Mouse (Mus musculus): ENCODE results near the gene Gm10803.
"Not testable (repeated sequence)": the region's sequence is repeated elsewhere in the genome, so short reads cannot be mapped to it uniquely, and the experiment has no call there.

The Gm10803 gene

DNA sequence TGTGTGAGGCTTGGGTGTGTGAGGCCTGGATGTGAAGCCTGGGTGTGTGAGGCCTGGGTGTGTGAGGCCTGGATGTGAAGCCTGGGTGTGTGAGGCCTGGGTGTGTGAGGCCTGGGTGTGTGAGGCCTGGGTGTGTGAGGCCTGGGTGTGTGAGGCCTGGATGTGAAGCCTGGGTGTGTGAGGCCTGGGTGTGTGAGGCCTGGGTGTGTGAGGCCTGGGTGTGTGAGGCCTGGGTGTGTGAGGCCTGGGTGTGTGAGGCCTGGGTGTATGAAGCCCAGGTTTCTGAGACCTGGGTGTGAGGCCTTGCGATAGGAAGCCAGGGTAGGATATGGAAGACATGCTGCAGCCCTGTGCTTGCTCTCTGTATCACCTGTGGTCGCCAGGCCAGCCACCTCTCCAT lies at the start of gene Gm10803:
Gm10803 (plus strand) TSS at position 301 of the 400 bp plus-strand sequence.
- DNase-seq (ENCODE audit: low read depth, low spot score) = not testable (repeated sequence)

DNA sequence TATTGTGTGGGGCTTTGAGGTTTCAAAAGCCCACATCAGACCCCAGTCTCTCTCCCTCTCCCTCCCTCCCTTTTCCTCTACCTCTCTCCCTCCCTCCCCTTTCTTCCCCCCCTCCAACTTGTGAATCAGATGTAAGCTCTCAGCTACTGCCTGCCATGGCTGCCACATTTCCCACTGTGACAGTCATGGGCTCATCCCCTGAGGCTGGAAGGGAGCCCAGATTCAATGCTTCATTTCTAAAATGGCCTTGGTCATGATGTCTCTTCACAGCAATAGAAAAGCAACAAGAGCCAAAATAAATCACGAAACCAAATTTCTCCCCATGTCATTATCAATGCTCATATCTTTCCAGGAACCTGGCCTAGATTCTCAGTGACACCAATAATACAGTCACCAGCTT lies 49.5 kb upstream of the Gm10803 start:
- no peak for DNase-seq (ENCODE audit: low read depth, low spot score)

DNA sequence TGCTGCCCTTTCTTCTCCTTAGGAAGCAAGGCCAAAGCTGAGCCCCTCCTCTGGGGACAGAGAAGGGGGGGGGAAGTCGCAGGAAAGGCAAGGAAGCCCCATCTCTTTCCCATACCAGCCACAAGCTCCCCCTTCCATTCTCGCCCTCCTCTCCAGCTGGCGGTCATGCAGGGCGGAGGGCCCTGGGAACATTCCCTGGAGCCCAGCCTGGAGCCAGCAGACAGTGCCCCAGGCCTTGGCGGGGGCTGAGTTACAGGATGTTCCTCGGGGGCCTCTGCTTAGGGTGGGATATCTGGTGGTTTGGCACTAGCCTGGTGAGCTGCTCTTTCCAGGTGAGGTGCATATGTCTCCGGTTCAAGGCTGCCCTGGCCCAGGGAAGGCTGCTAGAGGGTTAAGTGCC lies 48.2 kb upstream of the Gm10803 start:
- no peak for DNase-seq (ENCODE audit: low read depth, low spot score)

DNA sequence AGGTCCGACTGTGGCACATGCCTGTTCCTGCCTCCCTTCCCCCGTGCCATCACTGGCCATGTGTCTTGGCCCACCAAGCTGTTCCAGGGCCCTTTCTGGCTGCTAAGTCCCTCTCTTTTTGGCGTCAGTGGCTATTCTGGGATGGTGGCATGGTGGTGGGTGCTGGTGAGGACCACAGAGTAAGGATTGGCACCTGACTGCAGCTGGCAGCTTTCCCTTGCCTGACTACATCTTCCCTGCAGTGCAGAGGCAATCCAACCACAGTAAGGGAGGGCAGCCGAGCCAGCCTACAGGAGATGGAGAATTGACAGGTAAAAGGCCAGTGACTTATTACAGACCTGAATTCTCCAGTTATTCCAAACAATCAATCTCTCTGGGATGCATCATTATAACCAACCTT lies 45.1 kb upstream of the Gm10803 start:
- no peak for DNase-seq (ENCODE audit: low read depth, low spot score)

- no peak for DNase-seq (ENCODE audit: low read depth, low spot score)
Measured at GRCm38 (mm10) chr2:93521042-93521441, 39.3 kb upstream of the Gm10803 start.

- DNase-seq (ENCODE audit: low read depth, low spot score) = no peak
Measured at GRCm38 (mm10) chr2:93521571-93521970, 38.8 kb upstream of the Gm10803 start.

DNA sequence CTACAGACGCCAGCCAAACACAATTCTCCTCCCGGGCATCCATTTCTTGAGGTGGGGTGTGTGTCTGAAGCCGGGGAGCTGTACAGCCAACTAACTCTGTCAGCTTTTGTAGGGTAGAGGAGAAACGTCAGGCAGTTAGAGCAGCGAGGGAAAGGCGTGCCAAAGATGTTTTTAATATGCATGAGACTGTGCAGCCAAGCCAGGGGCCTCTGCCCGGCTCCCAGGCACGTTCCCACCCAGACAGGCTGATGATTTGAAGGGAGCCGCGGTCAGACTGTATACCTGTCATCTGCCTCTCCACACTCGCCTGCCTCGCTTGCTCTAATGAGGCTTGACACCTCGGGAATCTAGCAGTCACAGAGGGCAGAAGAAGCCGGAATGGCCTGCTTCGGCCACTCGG lies 38.4 kb upstream of the Gm10803 start:
- no peak for DNase-seq (ENCODE audit: low read depth, low spot score)

DNA sequence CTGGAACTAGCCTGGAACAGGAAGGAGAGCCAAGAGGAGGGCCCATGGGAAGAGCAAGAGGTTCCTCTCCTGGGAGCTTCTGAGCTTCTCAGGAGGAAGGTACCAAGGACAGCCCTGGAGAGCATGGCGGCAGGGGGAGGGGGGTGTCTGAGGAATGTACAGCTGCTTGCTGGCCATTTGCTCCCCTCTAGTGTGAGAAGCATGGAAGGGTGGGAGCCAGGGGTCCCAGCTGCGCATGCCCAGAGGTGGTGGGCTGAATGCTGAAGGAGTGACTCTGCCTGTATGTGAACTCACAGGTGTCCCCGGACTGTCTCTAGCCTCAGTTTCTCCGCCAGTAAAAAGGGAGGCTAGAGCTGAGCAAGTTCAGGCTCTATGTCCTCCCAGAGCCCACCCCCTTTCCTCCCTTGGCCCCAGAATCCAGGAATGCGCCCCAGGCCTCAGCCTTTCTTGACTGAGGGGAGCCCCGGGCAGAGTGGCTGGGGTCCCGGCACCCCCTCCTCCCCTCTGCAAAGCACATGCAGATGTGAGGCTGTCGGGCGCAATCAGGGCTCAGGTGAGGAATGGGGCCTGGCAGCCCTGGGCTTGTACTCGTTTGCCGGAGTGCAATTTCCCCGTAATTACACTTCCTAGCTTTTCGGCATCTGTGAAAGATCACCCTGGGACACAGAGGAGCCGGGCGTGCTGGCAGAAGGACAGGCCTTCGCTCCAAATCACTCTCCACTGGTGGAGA lies 35.2 kb upstream of the Gm10803 start:
- no peak for DNase-seq (ENCODE audit: low read depth, low spot score)

- no peak for DNase-seq (ENCODE audit: low read depth, low spot score)
Measured at GRCm38 (mm10) chr2:93529602-93530001, 30.8 kb upstream of the Gm10803 start.

DNA sequence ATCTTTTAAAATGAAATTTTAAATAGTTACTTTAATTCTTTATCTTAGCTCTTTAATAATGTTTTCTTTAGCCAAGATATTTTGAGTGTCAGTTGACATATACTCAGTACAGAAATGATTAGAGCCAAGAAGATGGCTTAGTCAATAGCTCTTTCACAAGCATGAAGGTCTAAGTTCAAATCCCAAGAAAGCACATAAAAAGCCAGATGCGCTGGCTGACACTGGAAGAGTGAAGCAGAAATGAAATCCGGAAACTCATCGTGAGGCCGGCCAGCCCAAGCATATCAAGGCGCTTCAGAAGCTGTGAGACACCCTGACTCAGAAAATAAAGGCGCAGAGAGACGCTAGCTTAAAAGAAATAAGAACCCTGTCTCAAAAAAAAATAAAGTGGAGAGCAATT lies 26.5 kb upstream of the Gm10803 start:
- DNase-seq (ENCODE audit: low read depth, low spot score) = no peak

DNA sequence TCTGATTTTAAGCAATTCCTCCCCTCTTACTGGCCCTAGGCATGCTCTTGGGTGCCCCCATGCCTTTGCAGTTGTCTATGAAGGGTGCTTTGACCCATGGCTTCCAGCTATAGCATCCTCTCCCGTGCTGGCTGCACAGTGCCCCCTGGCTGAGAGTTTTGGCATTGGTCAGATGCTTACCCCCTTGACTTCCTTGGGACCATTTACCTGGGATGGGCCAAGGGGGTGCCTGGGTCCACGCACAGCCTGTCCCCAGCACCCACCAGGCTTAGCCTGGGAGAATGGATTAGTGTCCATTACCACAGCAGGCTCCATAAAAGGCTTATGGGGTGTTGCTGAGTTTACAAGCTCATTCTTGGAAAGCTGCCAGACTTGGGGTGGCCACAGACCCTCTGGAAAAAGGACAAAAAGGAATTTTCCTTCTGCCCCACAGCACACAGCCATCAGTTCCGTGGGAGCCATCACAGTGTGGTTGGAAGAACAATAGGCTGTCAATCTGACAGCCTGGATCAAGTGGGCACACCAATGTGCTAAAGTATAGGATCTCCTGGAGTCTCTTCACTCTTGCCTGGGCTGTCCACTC lies 22.9 kb upstream of the Gm10803 start:
- no peak for DNase-seq (ENCODE audit: low read depth, low spot score)

GRCm38 (mm10) chr2:93538140-93538539 lies 22.2 kb upstream of the Gm10803 start:
- DNase-seq (ENCODE audit: low read depth, low spot score) = no peak

DNA sequence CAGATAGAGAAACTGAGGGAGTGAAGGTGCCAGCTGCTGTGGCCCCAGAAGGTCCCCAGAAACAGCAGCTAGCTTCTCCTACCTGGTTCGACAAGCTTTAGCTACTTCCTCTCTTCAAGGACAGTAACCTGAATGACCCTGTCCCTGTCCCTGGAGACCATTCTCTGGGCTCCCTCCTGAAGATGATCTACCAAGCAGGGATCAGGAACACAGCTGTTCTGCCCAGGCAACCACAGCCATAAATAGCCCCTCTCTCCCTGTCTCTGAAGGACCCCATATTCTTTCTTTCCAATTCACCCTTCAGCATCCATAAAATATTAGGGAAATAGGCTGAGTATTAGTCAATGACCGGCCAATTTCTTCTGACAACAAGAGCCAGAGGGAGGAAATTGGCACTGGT lies 18.6 kb upstream of the Gm10803 start:
- no peak for DNase-seq (ENCODE audit: low read depth, low spot score)

- no peak for DNase-seq (ENCODE audit: low read depth, low spot score)
Measured at GRCm38 (mm10) chr2:93552676-93553521, 7.5 kb upstream of the Gm10803 start.

DNA sequence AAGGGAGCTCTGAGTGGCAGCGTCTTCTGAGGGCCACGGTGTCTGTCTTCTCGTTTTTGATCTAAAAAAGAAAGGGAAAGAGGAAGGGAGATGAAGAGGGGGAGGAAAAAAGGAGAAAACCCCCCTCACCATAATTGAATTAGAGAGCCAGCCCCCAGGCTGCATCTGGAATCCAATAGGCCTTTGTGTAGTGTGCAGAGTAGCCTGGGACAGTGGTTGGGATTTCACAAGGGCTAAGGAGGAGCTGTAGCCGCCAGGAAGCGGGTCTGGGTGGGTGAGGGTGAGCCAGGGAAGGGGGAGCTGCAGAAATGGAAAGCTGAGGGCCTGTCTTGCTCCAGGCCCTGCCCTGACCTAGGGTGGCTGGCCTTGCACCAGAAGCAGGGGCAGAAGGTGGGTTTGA lies 6.5 kb upstream of the Gm10803 start:
- no peak for DNase-seq (ENCODE audit: low read depth, low spot score)

DNA sequence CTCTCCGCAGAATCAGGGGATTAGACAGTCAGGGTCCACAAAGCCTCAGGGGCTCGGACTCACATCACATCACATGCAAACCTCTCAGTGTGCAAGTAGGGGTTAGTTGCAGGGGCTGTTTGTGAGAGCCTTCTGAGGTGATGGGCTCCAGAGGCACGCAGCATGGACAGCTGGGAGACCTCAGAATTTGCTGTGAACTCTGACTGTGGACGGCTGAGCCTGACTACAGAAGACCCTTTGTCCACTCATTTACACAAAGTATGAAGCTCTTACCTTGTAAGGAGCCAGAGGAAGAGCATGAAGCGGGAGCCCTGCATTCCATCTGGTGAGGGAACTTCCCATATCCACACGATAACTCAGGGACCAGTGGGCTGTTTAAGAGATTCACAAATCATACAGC lies 5.3 kb downstream of the Gm10803 start:
- no peak for DNase-seq (ENCODE audit: low read depth, low spot score)

DNA sequence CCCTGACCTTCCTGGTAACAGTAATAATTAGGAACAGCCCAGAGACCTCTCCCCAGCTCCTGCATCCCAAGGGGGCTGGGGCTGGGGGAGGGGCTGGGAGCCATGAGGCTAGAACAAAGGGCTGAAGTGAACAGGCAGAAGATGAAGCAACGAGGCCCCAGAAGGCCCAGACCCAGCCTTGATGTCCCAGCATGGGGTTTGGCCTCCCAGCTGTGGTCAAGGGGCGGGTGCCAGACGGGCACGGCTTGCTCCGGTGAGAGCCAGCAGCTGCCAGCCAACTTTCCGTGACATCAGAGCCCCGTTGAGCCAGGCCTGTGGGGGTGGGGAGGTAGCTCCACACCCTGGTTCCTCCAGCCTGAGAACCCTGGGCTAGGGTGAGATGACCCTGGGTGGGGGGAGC lies 7.3 kb downstream of the Gm10803 start:
- DNase-seq (ENCODE audit: low read depth, low spot score) = peak; percentile 59

DNA sequence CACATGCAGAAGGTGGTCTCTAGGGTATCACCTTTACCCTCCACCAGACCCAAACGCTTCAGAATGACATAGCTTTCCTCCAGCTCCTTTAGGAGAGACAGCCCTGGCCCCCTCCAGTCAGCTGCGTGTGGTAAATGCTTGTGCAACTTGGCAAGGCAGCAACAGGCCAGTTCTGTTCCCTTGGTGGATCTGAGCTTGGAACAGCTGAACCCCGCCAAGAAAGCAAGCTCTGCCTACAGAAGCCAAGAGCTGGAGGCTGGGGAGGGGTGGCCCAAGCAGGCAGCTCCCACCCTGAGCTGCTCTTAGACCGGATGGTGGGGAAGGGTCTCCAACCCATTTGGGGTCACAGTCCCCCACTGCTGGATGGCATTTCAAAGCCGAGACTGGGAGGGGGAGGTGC lies 12.2 kb downstream of the Gm10803 start:
- DNase-seq (ENCODE audit: low read depth, low spot score) = peak; percentile 30

DNA sequence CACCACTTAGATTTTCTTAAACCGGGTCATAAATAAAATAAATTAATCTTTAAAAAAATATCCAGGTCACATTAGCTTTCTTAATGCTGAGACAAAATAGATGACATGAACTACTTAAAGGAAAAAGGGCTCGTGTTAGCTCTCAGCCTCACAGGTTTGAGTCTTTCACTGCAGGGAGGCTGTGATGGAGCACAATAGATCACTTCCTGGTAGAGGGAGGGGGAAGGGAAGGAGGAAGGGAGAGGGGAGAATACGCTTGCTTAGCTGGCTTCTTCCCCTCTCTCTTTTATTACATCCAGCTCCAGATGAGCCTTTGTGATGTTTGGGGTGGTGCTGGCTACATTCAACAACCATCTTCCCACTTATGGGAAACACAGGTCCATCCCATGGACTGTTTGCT lies 20.9 kb downstream of the Gm10803 start:
- DNase-seq (ENCODE audit: low read depth, low spot score) = no peak

DNA sequence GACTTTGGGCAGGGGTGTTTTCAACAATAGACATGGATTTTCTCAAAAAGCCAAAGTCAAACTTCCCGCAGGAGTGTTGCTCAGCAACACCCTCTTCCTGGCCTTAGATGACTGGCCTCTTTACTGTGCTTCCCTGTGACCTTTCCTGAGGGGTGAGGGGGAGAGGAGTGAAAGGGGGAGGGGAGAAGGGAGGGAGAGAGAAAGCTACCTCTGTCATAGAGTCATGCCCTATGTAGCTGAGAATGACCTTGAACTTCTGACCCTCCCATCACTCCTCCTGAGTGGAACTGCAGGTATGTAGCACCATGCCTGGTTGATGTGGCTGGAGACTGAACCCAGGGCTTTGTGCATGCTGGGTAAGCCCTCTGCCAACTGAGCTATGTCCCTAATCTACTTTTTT lies 25.5 kb downstream of the Gm10803 start:
- no peak for DNase-seq (ENCODE audit: low read depth, low spot score)

- DNase-seq (ENCODE audit: low read depth, low spot score) = no peak
Measured at GRCm38 (mm10) chr2:93587446-93587845, 27.1 kb downstream of the Gm10803 start.

- DNase-seq (ENCODE audit: low read depth, low spot score) = peak; percentile 16
Measured at GRCm38 (mm10) chr2:93589875-93590274, 29.5 kb downstream of the Gm10803 start.

GRCm38 (mm10) chr2:93591706-93592105 lies 31.3 kb downstream of the Gm10803 start:
- no peak for DNase-seq (ENCODE audit: low read depth, low spot score)
